Mouse (Mus musculus) adrenal gland, postnatal 14 days (tissue): Measurements from ENCODE around the gene A1bg. TPM values are rescaled to one million over a fixed set of nuclear protein-coding genes. Genes with fewer than 3 reads are reported as not detected.

Source experiments
- DNase-seq: peaks from one replicate; pipeline ENCODE4 v3.0.0; 2021; ENCODE audit warnings: mixed read lengths
- long read RNA-seq, 2 experiments: library from polyadenylated mRNA; stranded (forward); transcript quantifications; one replicate each; pipeline ENCODE4 v2.0.0; 2021
- total RNA-seq: library from RNA; stranded (reverse); gene quantifications from 2 replicates; pipeline ENCODE4 v1.2.3, GENCODE M21; 2021

Gene A1bg
- total RNA-seq, result 0.48 TPM in 1 of 2 replicates, not detected in the other
- long read RNA-seq, experiment 1, result 0 reads
- long read RNA-seq, experiment 2, partial matches to known transcripts, result 0 of 1 reads
- long read RNA-seq, experiment 2, other reads (novel, unspliced or antisense), result 0 of 1 reads

DNA sequence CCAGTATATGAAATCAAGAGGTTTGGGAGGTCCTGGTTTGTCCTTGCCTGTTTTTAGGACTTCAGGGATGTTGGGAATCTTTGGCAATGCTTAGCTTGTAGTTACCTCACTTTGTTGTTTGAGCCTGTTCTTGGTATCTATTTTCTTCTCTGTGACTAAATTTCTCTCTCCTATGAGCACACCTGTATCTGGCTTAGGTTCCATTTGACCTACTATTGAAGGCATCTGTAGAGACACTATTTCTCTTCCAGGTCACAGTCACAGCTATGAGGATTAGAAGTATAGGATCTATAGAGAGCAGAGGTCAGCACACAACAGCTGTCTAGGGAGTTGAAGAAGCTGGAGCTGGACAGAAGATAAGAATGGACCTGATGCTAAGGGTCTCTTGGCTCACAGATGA, at the start of gene A1bg:
TSS of gene A1bg (minus strand) at position 101 of the 400 bp plus-strand sequence.
- no peak for DNase-seq

DNA sequence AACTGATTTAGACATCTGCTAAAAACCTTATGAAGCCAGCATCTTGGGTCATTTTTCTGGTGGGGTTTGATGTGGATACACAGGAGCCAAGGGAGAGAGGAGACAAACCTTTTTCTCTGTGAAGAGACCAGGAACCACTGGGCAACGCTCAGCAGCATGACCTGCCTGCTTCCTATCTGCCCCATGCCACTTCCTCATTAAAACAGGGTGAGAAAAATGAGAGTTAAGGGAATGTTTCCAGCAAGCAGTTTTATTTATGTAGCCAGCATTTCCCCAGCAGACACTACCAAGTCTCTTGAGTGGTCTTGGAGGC, 45.7 kb upstream of the A1bg start:
- no peak for DNase-seq

DNA sequence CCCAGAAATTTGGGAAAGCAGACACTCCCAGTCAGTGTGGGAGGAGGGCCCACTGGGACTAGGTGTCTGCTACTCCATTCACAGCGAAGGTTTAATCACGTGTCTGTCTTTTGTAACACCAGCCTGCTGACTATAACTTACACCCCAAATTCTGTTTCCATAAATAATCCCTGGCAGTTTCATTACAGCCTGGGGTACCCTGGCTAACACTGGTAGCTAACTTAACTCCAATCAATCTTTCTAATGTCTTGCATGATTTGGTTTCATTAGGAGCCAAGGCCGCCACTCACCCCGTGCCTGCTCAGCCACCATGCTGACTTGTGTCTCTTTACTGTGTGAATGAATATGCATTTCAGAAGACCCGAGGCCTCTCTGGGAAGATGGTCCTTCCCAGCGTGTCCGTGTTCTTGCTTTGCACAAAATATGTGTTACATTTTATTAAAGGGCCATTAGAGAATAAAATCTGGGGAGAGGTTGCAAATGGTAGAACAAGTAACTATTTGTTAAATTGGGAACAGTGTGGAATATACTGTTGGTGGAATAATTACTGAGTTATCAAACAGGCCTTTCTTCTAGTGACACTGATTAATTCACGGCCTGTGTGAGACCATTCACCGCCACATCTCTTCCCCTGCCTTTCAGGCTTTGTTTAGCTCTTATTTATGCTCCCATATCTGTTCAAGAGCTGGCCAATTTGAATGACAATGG, 45.2 kb upstream of the A1bg start:
- peak; percentile 6 for DNase-seq

DNA sequence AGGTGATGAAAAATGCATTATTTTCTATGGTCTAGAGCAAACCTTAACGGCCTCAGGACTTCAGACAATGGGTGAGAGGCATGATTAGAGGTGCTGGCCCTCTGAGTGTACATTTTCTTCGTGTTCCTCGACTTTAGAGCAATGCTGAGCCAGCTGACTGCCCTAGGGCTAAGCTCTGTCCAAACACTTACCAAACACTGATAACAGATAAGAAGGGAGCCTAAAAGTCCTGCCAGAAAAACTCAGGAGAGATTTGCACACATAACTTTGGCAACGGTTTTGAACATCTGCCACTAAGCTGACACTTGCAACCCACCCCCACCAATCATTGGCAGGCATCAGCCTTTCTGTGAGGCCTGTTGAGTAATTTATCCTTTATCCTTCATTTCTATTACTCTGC, 2.9 kb upstream of the A1bg start:
- DNase-seq, result peak; percentile 14

DNA sequence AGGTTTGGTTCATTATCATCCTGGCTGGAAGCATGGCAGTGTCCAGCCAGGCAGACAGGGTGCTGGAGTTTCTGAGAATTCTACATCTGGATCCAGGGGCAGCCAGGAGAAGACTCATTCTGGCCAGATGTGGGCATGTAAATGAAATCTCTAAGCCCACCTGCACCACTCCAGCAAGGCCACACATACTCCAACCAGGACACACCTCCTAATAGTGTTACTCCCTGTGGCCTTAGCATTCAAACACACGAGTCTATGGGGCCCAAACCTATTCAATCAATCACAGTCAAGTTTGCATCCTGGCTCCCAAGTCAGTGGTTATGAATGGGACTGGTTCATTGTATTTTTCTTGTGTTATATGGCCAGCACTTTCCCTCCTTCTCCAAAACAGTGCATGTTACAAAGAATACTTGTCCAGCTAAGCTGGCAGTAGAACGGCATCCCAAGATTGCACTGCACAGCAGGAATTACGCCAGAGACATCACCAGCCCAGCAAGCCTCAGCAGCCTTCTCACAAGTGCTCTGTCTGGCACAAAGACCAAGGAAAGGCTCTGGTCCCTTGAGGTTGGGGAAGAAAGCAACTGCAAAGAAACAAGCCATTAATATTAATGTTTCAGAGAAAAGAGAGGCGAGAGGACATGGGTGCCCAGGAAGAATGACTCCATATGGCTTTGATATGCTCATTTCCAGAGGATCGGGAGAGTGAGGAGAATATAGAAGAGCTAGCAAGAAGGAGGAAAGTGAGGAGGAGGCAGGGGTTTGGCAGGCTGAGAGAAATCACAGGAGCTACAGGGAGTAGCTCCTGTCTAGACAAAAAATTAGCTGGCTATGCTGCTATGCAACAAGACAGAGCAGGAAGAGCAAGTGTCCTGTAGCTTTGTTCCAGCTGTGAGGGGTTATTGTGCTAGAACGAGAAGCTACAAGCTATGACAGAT, 18.8 kb downstream of the A1bg start:
- DNase-seq, result peak; percentile 22

DNA sequence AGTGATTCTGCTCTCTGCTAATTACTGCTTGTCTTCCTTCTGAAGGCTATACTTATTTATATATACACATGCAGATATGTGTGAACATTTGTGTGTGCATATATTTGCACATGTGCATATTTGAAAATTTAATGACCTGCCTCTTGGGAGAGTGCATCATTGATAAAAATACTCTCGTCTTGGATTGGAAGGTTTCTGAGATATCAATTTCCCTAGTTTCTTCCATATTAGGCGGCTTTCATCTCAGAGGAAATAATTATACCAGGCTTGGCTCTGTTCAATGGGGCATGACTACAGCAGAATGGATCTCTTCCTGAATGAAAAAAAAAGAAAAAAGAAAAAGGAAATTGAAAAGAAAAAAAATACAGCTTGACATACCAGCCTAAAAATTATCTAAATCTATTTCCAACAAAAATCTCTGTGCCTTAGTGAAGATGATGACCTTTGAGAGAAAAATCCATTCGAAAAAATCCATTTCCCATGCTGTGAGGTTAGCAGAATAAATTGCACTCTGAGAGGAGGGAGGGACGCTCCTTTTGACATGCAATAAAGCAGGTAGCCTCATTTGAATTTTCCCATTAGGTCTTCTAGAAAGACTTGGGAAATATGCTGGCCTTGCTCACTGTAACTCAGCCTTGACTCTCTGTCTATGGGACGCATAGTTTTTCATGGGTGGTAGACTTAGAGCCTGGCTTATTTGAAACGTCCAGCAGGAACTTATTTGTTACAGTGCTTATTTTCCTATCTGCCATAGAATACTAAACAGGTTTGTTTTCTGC, 24.4 kb downstream of the A1bg start:
- no peak for DNase-seq

DNA sequence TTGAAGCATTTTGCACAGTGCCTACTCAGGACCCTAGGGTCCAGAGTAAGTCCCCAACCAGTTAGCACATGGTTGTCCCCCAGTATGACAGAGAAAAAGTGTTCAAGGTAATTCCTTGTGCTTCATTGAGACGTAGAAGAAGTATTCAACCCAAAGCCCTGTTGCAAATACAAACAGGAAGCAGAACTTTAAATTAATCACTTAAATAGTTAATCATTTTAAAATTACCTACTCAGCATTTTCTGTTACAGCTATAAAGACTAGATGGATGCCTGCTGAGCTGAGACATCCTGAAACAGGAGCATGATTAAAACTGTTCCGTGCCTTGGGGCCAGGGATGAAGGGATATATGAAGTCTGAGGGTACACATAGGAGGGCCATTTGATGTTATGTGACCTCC, 26.8 kb downstream of the A1bg start:
- DNase-seq, result no peak

DNA sequence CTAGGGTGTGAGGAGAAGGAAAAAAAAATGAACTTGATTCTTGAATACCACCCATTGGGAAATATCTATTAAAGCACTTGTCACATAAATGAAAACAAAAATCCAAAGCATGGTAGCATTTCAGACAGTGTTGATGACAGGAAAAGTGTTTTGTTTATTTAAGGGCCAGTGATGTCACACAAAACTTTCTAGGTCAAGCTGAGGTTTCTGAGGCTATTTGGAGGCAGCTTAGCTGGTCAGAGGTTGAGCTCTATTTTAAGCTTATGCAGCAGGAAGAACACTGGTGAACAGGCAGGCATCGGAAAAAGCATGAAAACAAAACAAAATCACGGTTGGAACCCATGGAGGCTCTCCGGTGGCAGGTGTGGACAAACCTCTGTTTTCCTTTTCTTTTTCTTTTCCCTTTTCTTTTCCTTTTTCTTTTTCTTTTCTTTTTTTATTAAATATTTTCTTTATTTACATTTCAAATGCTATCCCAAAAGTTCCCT, 29.8 kb downstream of the A1bg start:
- no peak for DNase-seq

DNA sequence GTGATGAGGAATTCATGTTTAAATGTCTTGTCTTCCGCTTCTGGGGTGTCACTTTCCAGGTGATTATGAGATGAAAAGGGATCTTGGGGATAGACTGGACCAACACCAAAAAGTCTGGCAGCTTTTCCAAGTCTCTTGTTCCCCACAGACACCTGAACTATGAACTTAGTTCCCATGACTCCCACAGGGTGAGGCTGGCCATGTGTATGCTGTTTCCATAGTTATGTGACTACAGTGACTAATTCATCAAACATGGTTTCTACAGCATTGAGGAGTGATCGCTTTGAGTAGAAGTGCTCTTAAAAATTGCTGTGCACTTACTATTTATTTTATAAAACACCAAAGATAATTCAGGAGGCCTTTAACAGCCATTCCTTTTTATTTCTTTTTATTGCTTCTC, 34.1 kb downstream of the A1bg start:
- no peak for DNase-seq

DNA sequence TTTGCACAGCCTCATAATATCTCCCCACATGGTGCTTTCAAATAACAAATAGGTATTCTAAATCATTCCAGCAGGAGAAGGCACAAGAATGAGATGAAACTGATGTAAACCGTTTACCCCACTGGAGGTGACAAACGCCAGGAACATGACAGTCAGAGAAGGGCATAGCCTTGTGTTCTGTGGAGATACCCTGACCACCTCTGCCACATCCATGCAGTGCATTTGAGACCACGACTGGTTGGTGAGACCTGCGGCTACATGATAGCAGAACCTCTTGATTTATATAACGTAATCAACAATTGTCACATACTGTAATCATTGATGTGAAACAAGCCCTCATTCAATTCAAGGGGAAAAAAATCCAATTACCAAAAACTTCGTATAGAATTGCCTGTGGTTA, 47.1 kb downstream of the A1bg start:
- no peak for DNase-seq

DNA sequence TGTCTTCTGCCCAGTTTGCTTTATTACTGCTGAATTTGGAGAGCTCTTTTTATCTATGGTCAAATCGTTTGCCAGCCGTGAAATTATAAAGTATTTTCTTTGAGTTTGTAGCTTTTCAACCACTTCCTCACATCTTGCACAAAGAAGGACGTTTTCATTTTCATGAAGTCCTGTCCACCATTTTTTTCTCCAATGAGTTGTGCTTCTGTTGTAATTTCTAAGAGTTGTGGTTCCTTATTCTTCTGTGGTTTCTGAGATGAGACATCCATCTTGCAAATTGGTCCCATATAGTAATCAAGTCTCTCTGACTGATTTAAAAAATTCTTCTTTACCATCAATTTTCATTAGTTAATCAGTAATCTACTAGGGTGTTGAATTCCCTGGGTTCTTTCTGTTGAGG, 60.4 kb downstream of the A1bg start:
- no peak for DNase-seq

DNA sequence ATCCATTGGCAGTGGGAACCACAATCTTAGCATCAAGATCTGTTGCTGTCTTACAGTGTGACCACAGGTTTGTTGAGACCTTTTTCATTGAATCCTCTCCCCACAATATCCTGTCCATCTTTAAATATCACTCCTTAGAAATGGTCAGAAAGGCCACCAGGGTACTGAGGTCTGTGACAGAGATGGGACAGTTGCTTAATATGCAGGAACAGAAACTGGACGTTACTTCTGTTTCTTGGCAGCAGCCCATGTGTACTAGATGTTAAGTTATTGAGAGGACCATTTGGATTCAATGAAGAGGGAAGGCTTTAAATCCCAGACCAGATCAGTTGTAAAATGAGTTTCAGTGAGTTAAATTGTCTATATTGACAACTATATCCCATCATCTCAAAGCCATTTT, 67.7 kb downstream of the A1bg start:
- DNase-seq, result no peak

DNA sequence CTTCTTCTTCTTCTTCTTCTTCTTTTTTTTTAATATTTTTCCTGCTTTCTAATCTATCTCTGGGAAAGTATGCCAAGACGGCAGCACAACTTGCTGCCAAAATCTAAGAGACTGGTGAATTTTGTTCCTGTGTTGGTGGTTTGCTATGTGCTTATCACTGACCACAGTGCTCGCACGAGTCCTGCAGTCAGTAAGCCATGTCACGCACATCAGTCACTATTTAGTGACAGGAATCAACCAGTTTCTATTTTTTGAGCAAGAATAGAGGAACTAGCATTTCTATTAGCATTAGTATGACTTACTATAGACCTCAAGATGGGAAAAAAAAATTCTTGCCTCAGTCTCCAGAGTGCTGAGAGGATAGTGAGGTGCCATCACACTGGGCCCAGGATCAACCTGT, 68.7 kb downstream of the A1bg start:
- no peak for DNase-seq

DNA sequence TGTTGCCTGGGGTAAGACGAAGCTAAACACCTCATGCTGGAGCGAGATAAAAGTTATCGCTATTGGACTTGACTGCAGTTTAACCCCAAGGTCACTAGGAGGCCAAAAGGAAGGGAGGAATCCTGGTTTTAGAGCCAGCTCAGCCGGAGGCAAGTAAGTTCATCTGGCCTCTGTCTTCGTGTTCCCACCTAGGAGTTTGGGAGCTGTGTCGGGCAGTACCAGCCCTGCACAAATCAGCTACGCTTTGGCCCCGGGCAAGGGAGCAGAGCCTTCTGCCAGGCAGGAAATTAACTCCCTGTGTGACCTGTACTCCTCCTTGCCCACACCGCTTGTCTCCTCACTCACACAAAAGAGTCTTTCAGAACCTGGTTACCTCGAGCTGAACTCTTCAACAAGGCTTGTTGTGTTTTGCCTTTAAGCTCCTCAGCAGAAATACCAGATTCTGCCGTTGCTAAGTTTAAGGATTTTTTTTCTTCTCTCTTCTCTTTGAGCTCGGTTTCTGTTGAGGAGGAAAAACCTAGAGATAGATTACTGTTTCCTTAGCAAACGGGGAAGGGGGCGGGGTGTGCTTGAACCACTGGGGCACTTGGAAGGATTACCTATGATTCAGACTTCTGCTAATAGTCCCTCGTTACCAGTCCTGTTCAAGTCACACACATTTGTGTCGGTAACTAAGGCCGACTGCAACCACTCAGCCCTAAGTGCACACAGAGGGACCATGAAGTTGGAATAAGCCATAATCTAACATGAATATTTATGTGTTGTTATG, 69.4 kb downstream of the A1bg start, which contains the start of gene Fam84b:
TSS of gene Fam84b (minus strand) at position 548 of the 769 bp plus-strand sequence.
- peak; percentile 44 for DNase-seq

DNA sequence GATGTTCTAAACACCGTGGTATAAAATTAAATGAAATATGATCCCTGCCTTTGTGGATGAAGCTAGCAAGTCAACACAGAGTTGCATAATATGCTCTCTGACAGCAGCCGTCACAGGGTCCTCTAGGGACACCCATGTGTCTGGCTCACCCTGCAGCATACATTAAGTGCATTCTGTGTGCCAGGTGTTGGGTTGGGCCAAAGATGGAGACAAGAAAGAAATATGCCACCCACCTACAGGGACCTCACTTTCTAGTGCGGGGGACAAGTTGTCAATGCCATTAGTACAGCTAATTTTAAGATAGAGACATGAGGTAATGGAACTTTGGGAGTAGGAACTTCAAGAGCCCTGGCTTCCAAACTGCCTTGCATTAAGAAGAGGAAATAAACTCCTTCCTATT, 74.2 kb downstream of the A1bg start:
- no peak for DNase-seq

Other genes with a start within 250 kb of the A1bg start
- 16.7 and 18.7 TPM in 2 replicates for gene Fam84b, start 69.2 kb downstream of the A1bg start, total RNA-seq